Mouse (Mus musculus) liver, embryonic 16.5 days (tissue): ENCODE measurements around the gene Gmfb. TPM values are rescaled to one million over a fixed set of nuclear protein-coding genes. Genes with fewer than 3 reads are reported as not detected.
A peak's percentile ranks its signal among the peaks of the same experiment; 100 is the strongest.

ENCODE experiments used
- ATAC-seq: fragments of 200-750 bp; cut with Nextera tagmentation; 2 replicates; pipeline ENCODE4 v1.8.0; 2017; ENCODE audit warnings: low read depth, mild to moderate bottlenecking, moderate number of reproducible peaks, moderate library complexity
- H3K27ac ChIP-seq: fragments of 300-500 bp; sonication (generic); 2 replicates; pipeline ENCODE4 v1.5.1; 2014; ENCODE audit warnings: mild to moderate bottlenecking, low read length
- H3K27me3 ChIP-seq: fragments of 300-500 bp; sonication (generic); 2 replicates; pipeline ENCODE4 v1.6.1; 2014; ENCODE audit warnings: low read depth, low read length, mixed read lengths; ENCODE audit not compliant: control insufficient read depth, insufficient read depth
- H3K36me3 ChIP-seq: fragments of 300-500 bp; sonication (generic); 2 replicates; pipeline ENCODE4 v1.6.1; 2014; ENCODE audit warnings: mild to moderate bottlenecking; ENCODE audit not compliant: control insufficient read depth, insufficient read depth
- H3K4me1 ChIP-seq: fragments of 300-500 bp; sonication (generic); 2 replicates; pipeline ENCODE4 v1.6.1; 2014; ENCODE audit warnings: low read depth, low read length, mixed read lengths; ENCODE audit not compliant: control insufficient read depth
- H3K4me2 ChIP-seq: fragments of 300-500 bp; sonication (generic); 2 replicates; pipeline ENCODE4 v1.6.1; 2014; ENCODE audit warnings: low read depth, low read length, mixed read lengths
- H3K4me3 ChIP-seq: fragments of 300-500 bp; sonication (generic); 2 replicates; pipeline ENCODE4 v1.5.1; 2014; ENCODE audit warnings: low read depth, mild to moderate bottlenecking, low read length
- H3K9ac ChIP-seq: fragments of 300-500 bp; sonication (generic); 2 replicates; pipeline ENCODE4 v1.6.1; 2014; ENCODE audit warnings: low read depth, low read length
- H3K9me3 ChIP-seq: fragments of 300-500 bp; sonication (generic); replicated peaks from 2 replicates; pipeline ENCODE4 v1.6.1; 2016; ENCODE audit warnings: low read length; ENCODE audit not compliant: control insufficient read depth
- WGBS: fragments of 180-500 bp; shearing (Covaris S2); extraction: QIAGEN DNeasy Blood & Tissue Kit; methylation state at CpG from one replicate; pipeline ENCODE4 v1.1.7; 2014; ENCODE audit not compliant: insufficient replicate concordance; 5-methylcytosine and 5-hydroxymethylcytosine counted together
- polyA plus RNA-seq: library from polyadenylated mRNA; unstranded; fragments of >200 nt; fragmentation: Nextera tagmentation; extraction: Ambion mirVana; gene quantifications from 2 replicates; pipeline ENCODE4 v1.2.1, GENCODE M21; 2015

Gene Gmfb
- polyA plus RNA-seq: 22.5 and 24.2 TPM in 2 replicates

- H3K27ac ChIP-seq: peak within 1 kb of the TSS; percentile 93
- WGBS: 1% methylated on average over 65 of the region's 65 CpGs
- H3K9me3 ChIP-seq: no peaks in the 10 kb centered on the region
- H3K4me3 ChIP-seq: peak within 1 kb of the TSS; percentile 92
- no peaks in the 10 kb centered on the region for H3K27me3 ChIP-seq
- H3K4me2 ChIP-seq: peak within 1 kb of the TSS; percentile 70
- peak within 1 kb of the TSS; percentile 92 for H3K9ac ChIP-seq
- no peaks in the 10 kb centered on the region for H3K36me3 ChIP-seq
- ATAC-seq: peak; percentile 98
- peaks cover 21% of the 10 kb centered on the region for H3K4me1 ChIP-seq
These were observed at the start of gene Gmfb for GRCm38 (mm10) chr14:46821873-46822716. Gmfb (minus strand) TSS chr14:46822242.

- no peaks in the 10 kb centered on the region for H3K9me3 ChIP-seq
- no peak overlapping the region for H3K9ac ChIP-seq
- no peak overlapping the region for H3K4me3 ChIP-seq
- ATAC-seq: no peak
- no peak overlapping the region for H3K27ac ChIP-seq
- no peaks in the 10 kb centered on the region for H3K27me3 ChIP-seq
- no peaks in the 10 kb centered on the region for H3K36me3 ChIP-seq
- H3K4me1 ChIP-seq: no peaks in the 10 kb centered on the region
- WGBS: 59% methylated on average over 5 of the region's 5 CpGs
- no peak overlapping the region for H3K4me2 ChIP-seq
These were observed 40.9 kb upstream of the Gmfb start for GRCm38 (mm10) chr14:46862922-46863321.

- no peak for ATAC-seq
- no peak overlapping the region for H3K4me3 ChIP-seq
- H3K9ac ChIP-seq: no peak overlapping the region
- no peak overlapping the region for H3K27ac ChIP-seq
- H3K4me2 ChIP-seq: no peak overlapping the region
- H3K9me3 ChIP-seq: no peaks in the 10 kb centered on the region
- H3K27me3 ChIP-seq: no peaks in the 10 kb centered on the region
- no peaks in the 10 kb centered on the region for H3K36me3 ChIP-seq
- 67% methylated on average over 11 of the region's 11 CpGs for WGBS
- no peaks in the 10 kb centered on the region for H3K4me1 ChIP-seq
These were observed 31.6 kb upstream of the Gmfb start for GRCm38 (mm10) chr14:46853677-46854076.

GRCm38 (mm10) chr14:46849769-46850168 lies 27.7 kb upstream of the Gmfb start:
- Histone ChIP-seq H3K4me1 (no peaks in the 10 kb centered on the region), H3K36me3 (no peaks in the 10 kb centered on the region), H3K4me2 (no peak overlapping the region), H3K27ac (no peak overlapping the region), H3K27me3 (no peaks in the 10 kb centered on the region), H3K9ac (no peak overlapping the region), H3K4me3 (no peak overlapping the region), H3K9me3 (no peaks in the 10 kb centered on the region)
- WGBS: 47% methylated on average over 1 of the region's 1 CpGs
- no peak for ATAC-seq

GRCm38 (mm10) chr14:46848736-46849135 lies 26.7 kb upstream of the Gmfb start:
- no peaks in the 10 kb centered on the region for H3K27me3 ChIP-seq
- ATAC-seq: no peak
- H3K9me3 ChIP-seq: no peaks in the 10 kb centered on the region
- no peak overlapping the region for H3K27ac ChIP-seq
- H3K4me3 ChIP-seq: no peak overlapping the region
- H3K4me2 ChIP-seq: no peak overlapping the region
- no peaks in the 10 kb centered on the region for H3K4me1 ChIP-seq
- no peaks in the 10 kb centered on the region for H3K36me3 ChIP-seq
- no peak overlapping the region for H3K9ac ChIP-seq
- 70% methylated on average over 5 of the region's 5 CpGs for WGBS

GRCm38 (mm10) chr14:46848063-46848590 lies 26.1 kb upstream of the Gmfb start:
- H3K27me3 ChIP-seq: no peaks in the 10 kb centered on the region
- WGBS: 71% methylated on average over 4 of the region's 4 CpGs
- no peak overlapping the region for H3K4me2 ChIP-seq
- no peak overlapping the region for H3K9ac ChIP-seq
- no peaks in the 10 kb centered on the region for H3K36me3 ChIP-seq
- no peak overlapping the region for H3K27ac ChIP-seq
- no peak overlapping the region for H3K4me3 ChIP-seq
- H3K4me1 ChIP-seq: no peaks in the 10 kb centered on the region
- no peaks in the 10 kb centered on the region for H3K9me3 ChIP-seq
- ATAC-seq: no peak

- no peak overlapping the region for H3K4me2 ChIP-seq
- no peaks in the 10 kb centered on the region; the same call in 1 of the 2 replicates for H3K36me3 ChIP-seq
These were observed 23.7 kb upstream of the Gmfb start for GRCm38 (mm10) chr14:46845706-46846105.

GRCm38 (mm10) chr14:46839326-46839725 lies 17.3 kb upstream of the Gmfb start:
- Histone ChIP-seq H3K36me3 (no peaks in the 10 kb centered on the region; the same call in 1 of the 2 replicates), H3K9ac (no peak overlapping the region), H3K9me3 (no peaks in the 10 kb centered on the region), H3K27me3 (no peaks in the 10 kb centered on the region), H3K27ac (no peak overlapping the region), H3K4me3 (no peak overlapping the region), H3K4me1 (no peaks in the 10 kb centered on the region; the same call in 1 of the 2 replicates), H3K4me2 (no peak overlapping the region)
- ATAC-seq: no peak
- 54% methylated on average over 4 of the region's 4 CpGs for WGBS

More at GRCm38 (mm10) chr14:46845706-46846105, 23.7 kb upstream of the Gmfb start:
- Histone ChIP-seq H3K9ac (no peak overlapping the region), H3K27ac (no peak overlapping the region), H3K4me1 (no peaks in the 10 kb centered on the region), H3K27me3 (no peaks in the 10 kb centered on the region), H3K9me3 (no peaks in the 10 kb centered on the region), H3K4me3 (no peak overlapping the region)
- no peak for ATAC-seq
- WGBS: 73% methylated on average over 11 of the region's 11 CpGs
